Mouse (Mus musculus) olfactory bulb, adult 2 months (tissue): Measurements from ENCODE around the gene Prdm8.

ENCODE experiments used
- CTCF ChIP-seq: fragments of 200-500 bp; IDR thresholded peaks from 2 replicates; pipeline ENCODE4 v1.5.1; 2012; ENCODE audit warnings: low read depth, mild to moderate bottlenecking, low read length, moderate library complexity; ENCODE audit not compliant: insufficient read depth
- POLR2A ChIP-seq: fragments of 200-500 bp; IDR thresholded peaks from 2 replicates; pipeline ENCODE4 v1.6.1; 2012; ENCODE audit warnings: mild to moderate bottlenecking, low read depth, low read length, moderate library complexity; ENCODE audit not compliant: insufficient read depth

DNA sequence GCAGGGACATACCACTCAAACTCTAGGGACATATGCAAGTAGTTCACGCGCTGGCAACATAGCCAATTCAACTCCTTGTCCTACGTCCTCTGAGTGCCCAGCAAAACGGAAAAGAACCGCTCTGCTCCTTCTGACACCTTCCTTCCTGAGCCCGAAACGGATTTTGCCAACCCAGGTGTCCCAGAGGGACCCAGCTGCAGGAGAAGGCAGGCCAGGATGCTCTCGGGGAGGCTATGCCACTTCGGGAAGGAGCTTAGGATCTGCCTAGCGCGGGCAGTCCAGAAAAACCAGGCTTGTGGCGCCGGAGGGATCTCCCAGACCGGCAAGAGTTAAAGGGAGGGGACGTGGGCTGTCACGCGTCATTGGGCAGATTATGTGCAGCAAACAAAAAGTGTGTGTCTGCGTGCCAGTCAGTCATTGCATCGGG lies 13.5 kb downstream of the Prdm8 start:
- TF ChIP-seq CTCF (no peak), POLR2A (no peak)
